Mouse (Mus musculus) megakaryocyte-erythroid progenitor cell, adult 5-6 weeks (primary cell): Measurements from ENCODE around the gene Sec24d. TPM values are rescaled to one million over a fixed set of nuclear protein-coding genes. Genes with fewer than 3 reads are reported as not detected.

ENCODE experiments used
- ATAC-seq: replicated peaks from 2 replicates; pipeline ENCODE4 v1.8.0; 2016; ENCODE audit warnings: mild to moderate bottlenecking, inconsistent platforms; ENCODE audit not compliant: severe bottlenecking, poor library complexity, low FRiP score, low TSS enrichment
- total RNA-seq, 2 experiments: library from RNA; stranded (forward) in 1 of 2; stranded (reverse) in 1 of 2; fragments of 200-1000, 215-1000 nt in 1 of 2; fragments of >200 nt in 1 of 2; fragmentation: Nextera tagmentation in 1 of 2; gene quantifications; 2 replicates each; pipeline ENCODE4 v1.2.3; 2014 to 2017

The Sec24d gene
- total RNA-seq, 2 experiments from 2014 or later: 11.5 to 17.0 TPM

DNA sequence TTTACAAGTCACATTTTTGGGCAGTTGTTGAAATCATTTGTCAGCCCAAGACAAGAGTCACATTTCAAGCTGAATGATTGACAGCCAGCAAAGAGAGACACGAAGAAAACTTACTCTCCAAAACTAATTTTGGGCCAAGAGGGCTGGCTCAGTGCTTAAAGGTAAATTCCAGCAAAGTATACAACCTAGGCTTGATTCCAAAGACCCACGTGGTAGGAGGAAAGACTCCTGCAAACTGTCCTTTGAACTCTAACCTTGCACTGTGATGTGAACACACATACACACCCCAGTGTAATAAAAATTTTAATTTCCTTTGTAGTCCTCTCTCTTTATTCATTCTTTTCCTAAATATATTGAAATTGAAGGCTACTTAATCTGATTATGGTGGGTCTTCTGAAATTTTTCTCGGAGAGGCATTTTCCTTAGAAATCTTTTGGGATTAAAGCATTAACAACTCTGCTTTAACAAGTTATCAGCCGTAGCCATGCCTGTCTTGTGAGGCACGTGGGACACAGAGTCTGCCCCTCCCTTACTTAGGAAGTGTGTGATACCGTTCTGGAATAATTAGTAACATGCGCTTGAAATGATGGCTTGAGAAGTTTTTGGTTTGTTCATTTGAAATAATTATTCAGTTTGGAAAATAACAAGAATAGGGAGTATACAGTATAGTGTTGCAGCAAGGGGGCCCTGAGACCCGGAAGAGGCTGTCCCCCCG is 21.8 kb downstream of the Sec24d start:
- no peak for ATAC-seq

- ATAC-seq: no peak
Observed at GRCm38 (mm10) chr3:123291670-123292069, 24.4 kb downstream of the Sec24d start.

- ATAC-seq: no peak
Observed at GRCm38 (mm10) chr3:123296654-123297053, 29.4 kb downstream of the Sec24d start.

DNA sequence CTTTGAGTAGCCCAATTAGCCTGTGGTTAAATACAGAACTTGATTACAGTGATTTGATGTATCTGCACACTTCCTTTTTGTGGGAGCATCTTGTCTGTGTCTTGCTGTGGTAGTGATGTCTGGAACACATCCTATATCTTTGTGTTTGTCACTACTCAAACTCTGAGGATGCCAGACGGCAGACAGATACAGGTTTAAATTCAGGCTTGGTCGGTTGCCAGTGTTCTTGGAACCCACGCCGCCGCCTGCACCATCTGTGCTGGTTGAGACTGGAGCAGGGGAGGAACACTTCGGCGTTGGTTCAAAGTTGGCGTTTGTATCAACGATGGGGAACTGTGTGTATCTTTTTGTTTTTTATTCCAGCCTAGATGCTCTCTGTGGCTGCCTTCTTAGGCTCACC is 31.0 kb downstream of the Sec24d start:
- ATAC-seq: no peak

DNA sequence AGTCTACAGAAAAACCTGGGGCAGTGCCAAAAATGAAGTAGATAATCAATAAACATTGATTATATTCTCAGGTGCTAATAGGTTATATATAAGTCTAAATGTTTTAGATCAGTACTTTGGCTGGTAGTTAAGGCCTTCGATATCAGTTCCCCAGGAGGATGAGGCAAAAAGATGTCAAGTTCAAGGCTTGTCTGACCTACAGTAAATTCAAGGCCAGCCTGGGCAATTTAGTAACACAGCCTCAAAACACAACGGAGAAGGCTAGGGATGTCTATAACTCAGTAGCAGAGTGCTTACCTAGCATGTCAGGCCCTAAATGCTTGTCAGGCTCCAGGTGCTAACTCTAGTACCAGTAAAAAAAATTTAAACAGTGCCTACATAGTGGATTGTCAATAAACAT is 34.3 kb downstream of the Sec24d start:
- ATAC-seq: no peak

- ATAC-seq: no peak
Observed at GRCm38 (mm10) chr3:123305611-123306010, 38.4 kb downstream of the Sec24d start.

GRCm38 (mm10) chr3:123307446-123307845 is 40.2 kb downstream of the Sec24d start:
- ATAC-seq: no peak

GRCm38 (mm10) chr3:123309141-123309540 is 41.9 kb downstream of the Sec24d start:
- no peak for ATAC-seq

DNA sequence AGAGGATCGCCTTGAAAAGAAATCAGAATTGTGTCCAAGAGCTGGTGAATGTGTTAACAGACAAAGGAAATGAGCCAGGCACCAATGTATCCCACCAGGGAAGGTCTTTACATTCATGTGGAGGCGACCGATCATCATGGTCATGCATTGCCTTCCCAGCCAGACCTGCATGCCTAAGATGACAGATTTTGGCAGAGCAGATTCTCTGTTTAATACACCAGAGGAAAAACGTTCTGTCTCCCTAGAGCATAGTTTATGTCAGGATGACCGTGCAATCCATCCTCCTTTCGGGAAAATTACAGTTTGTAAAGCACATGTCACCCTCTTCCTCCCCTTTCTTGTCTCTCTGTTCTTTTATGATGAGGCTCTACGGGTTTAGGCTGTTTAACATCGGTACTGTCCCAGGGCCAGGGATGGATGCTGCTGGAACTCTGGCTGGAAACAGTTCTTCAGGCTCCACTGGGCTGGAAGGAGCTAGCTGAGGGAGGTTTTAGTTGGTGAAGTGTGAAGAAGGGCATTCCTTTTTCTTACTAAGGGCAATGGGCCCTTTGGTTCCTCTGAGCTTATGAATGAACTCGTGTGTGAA is 45.3 kb downstream of the Sec24d start:
- no peak for ATAC-seq

DNA sequence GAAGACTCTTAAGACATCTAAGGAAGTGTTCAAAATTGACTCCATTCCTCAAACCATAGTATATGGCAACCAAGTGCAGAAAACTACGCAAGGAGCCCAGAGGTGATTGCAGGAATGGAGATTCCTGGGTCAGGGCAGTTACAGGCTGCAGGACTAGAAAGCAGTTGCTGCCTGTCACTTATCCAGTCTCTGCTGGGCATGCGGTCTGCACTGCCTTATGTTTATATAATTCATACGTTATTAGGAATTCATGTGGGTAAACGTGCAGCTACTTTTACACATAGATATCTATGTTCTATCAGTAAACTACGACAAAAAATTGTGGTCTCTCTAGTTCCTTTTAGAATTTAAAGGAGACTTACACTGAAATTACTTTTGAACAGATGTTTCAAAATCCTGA is 46.2 kb downstream of the Sec24d start:
- peak; percentile 69 for ATAC-seq

GRCm38 (mm10) chr3:123313920-123314614 is 46.8 kb downstream of the Sec24d start:
- ATAC-seq: peak; percentile 84

DNA sequence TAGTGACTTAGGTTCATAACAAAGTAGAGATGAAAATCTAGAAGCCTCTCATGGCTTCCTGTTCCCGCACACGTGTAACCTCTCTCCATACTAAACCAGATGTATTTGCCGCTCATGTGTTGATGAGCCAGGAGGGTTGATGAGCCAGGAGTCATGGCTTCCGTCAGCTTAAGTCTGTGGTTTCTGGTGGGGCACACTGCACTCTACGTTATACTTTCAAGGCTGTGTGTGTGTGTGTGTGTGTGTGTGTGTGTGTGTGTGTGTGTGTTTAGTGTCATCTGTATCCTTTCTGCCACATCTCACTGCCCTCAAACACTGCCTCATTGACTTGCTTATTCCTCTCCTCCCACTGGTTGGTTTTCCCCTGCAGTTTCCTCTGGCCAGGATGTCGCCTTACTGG is 48.8 kb downstream of the Sec24d start:
- no peak for ATAC-seq

- ATAC-seq: no peak
Observed at GRCm38 (mm10) chr3:123317081-123317480, 49.8 kb downstream of the Sec24d start.

- ATAC-seq: no peak
Observed at GRCm38 (mm10) chr3:123320341-123320740, 53.1 kb downstream of the Sec24d start.

GRCm38 (mm10) chr3:123321612-123322011 is 54.4 kb downstream of the Sec24d start:
- ATAC-seq: peak; percentile 67

GRCm38 (mm10) chr3:123322147-123322546 is 54.9 kb downstream of the Sec24d start:
- ATAC-seq: 0 out of 2 replicates have a peak, but pooled peaks have one; percentile 25

GRCm38 (mm10) chr3:123324326-123324725 is 57.1 kb downstream of the Sec24d start:
- ATAC-seq: no peak

GRCm38 (mm10) chr3:123329251-123329650 is 62.0 kb downstream of the Sec24d start:
- ATAC-seq: no peak

DNA sequence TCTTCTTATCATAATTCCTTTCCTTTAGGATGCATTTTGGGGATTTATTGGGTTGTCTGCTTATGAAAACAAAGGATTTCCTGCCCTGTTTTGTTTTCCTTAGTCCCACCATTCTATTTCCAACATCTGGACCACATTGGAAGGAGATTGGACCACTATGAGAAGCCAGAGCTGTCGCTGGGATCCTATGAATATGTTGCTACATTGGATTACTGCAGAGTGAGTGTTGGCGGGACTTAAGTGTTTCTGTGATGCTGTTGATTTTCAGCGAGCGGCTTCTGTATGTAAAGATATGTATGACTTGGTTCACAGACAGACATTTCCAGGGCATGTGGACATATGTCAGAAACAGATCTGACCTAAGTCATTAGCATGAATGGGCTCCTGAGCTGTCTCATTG is 63.0 kb downstream of the Sec24d start:
- ATAC-seq: no peak

DNA sequence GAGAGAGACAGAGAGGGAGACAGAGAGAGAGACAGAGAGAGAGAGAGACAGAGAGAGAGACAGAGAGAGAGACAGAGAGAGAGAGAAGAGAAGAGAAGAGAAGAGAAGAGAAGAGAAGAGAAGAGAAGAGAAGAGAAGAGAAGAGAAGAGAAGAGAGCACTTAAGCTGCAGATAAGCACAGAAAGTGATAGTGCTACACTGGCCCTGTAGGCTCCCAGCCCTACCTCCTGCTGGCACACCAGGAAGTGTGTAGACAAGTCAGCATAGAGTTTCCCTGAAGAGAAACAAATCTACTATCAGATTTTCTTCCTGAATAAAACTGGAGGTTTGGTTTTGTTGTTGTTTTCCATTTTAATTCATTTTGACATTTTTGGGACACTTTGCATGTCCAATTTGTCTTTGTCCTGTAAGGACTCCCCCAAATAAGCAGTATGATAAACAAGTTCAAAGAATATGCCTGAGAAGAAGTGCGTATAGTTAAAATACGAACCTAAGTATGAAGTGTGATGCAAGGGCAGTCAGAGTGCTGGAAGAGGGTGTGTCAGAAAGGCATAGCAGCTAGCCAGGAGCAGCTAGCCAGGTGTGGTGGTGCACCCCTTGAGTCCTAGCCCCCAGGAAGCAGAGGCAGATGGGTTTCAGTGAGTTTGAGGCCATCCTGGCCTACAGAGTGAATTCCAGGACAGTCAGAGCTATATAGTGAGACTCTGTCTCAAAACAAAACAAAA is 65.2 kb downstream of the Sec24d start:
- ATAC-seq: peak; percentile 64
